Mouse (Mus musculus) liver, embryonic 11.5 days (tissue): ENCODE measurements around the gene Ear10. TPM values are rescaled to one million over a fixed set of nuclear protein-coding genes. Genes with fewer than 3 reads are reported as not detected.
A peak's percentile ranks its signal among the peaks of the same experiment; 100 is the strongest.
"Not testable (repeated sequence)": the region's sequence is repeated elsewhere in the genome, so short reads cannot be mapped to it uniquely, and the experiment has no call there.

Source experiments
- ATAC-seq: fragments of 200-750 bp; cut with Nextera tagmentation; replicated peaks from 2 replicates; pipeline ENCODE4 v1.8.0; 2017; ENCODE audit warnings: moderate number of reproducible peaks, mild to moderate bottlenecking, moderate TSS enrichment, moderate library complexity; ENCODE audit not compliant: low FRiP score
- DNase-seq: peaks from one replicate; pipeline ENCODE4 v3.0.0-alpha.2; 2017; ENCODE audit warnings: low spot score
- H3K27ac ChIP-seq: fragments of 300-500 bp; sonication (generic); 2 replicates; pipeline ENCODE4 v1.5.1; 2014; ENCODE audit warnings: mild to moderate bottlenecking, low read depth, low read length, control low read depth
- H3K27me3 ChIP-seq: fragments of 300-500 bp; sonication (generic); replicated peaks from 2 replicates; pipeline ENCODE4 v1.6.1; 2014; ENCODE audit warnings: low read length, mixed read lengths; ENCODE audit not compliant: control insufficient read depth, insufficient read depth
- H3K36me3 ChIP-seq: fragments of 300-500 bp; sonication (generic); 2 replicates; pipeline ENCODE4 v1.6.1; 2014; ENCODE audit warnings: mild to moderate bottlenecking, low read length, moderate library complexity, mixed read lengths; ENCODE audit not compliant: control insufficient read depth, insufficient read depth
- H3K4me1 ChIP-seq: fragments of 300-500 bp; sonication (generic); replicated peaks from 2 replicates; pipeline ENCODE4 v1.6.1; 2014; ENCODE audit warnings: low read length, mixed read lengths; ENCODE audit not compliant: control insufficient read depth, insufficient read depth
- H3K4me2 ChIP-seq: fragments of 300-500 bp; sonication (generic); 2 replicates; pipeline ENCODE4 v1.6.1; 2014; ENCODE audit warnings: mild to moderate bottlenecking, control low read depth, moderate library complexity
- H3K4me3 ChIP-seq: fragments of 300-500 bp; sonication (generic); 2 replicates; pipeline ENCODE4 v1.5.1; 2014; ENCODE audit warnings: low read depth, low read length, control low read depth
- H3K9ac ChIP-seq: fragments of 300-500 bp; sonication (generic); 2 replicates; pipeline ENCODE4 v1.6.1; 2014; ENCODE audit warnings: low read depth, low read length, control low read depth
- H3K9me3 ChIP-seq: fragments of 300-500 bp; sonication (generic); 2 replicates; pipeline ENCODE4 v1.6.1; 2016; ENCODE audit warnings: low read length, inconsistent platforms, mixed read lengths; ENCODE audit not compliant: control insufficient read depth
- WGBS: fragments of 180-500 bp; shearing (Covaris S2); extraction: QIAGEN DNeasy Blood & Tissue Kit; methylation state at CpG from one replicate; pipeline ENCODE4 v1.1.7; 2014; 5-methylcytosine and 5-hydroxymethylcytosine counted together
- polyA plus RNA-seq: library from polyadenylated mRNA; unstranded; fragments of >200 nt; fragmentation: Nextera tagmentation; extraction: Ambion mirVana; gene quantifications from 2 replicates; pipeline ENCODE4 v1.2.1, GENCODE M21; 2014

Ear10 gene
- not detected in 2 replicates for polyA plus RNA-seq

DNA sequence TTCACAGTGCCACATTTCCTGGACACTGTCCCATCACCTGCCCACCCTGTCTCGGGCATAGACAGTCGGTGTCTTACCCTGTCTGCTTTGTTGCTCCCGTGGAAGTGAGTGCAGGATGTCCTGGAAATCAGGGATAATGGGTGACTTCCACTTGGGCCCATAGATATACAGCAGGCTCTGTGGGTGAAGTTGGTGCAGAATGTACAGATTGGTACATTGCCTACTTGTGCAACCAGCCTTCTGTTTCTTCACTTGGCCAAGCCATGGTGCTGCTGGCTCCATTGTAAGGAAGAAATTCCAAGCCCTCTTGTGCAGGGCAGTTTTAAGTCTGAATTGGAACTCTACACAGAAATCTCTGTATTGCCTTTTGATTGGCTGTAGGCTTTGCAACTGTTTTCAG lies at the start of gene Ear10:
TSS of gene Ear10 (minus strand) at position 101 of the 400 bp plus-strand sequence.
- H3K4me3 ChIP-seq, H3K9ac ChIP-seq, H3K27me3 ChIP-seq, H3K4me1 ChIP-seq, DNase-seq, H3K4me2 ChIP-seq, H3K9me3 ChIP-seq, H3K27ac ChIP-seq, ATAC-seq, H3K36me3 ChIP-seq: not testable (repeated sequence)
- 82% methylated on average over 3 of the region's 3 CpGs for WGBS

- not testable (repeated sequence) for H3K9ac ChIP-seq, ATAC-seq, H3K4me2 ChIP-seq, H3K4me1 ChIP-seq, H3K36me3 ChIP-seq, H3K27me3 ChIP-seq, DNase-seq, H3K9me3 ChIP-seq, H3K4me3 ChIP-seq, H3K27ac ChIP-seq
- WGBS, result no CpG with 5 or more reads among the region's 2 CpGs
Measured at GRCm38 (mm10) chr14:43956769-43957168, 33.4 kb upstream of the Ear10 start, which contains the start of gene Ang5. Ang5 (plus strand) TSS chr14:43957069.

DNA sequence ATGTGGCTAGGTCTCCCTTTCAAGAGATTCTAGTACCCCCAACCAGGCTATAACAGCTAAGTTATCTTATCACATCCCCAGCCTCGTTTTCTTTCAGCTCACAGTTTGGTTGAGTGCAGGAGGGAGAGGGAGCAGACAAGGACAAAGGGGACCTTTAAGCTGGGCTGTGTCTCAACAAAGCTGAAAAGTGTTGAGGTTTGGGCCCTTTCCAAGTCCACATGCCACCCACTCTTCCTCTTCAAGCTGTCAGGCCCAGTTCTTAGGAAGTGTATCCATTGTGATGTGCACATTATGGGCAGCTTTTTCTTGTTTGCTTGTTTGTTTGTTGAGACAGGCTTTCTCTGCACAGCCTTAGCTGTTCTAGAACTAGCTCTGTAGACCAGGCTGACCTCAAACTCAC lies 31.7 kb upstream of the Ear10 start:
- H3K4me1 ChIP-seq, H3K9me3 ChIP-seq, H3K9ac ChIP-seq, H3K36me3 ChIP-seq, H3K4me2 ChIP-seq, H3K27me3 ChIP-seq, DNase-seq, H3K27ac ChIP-seq, H3K4me3 ChIP-seq, ATAC-seq: not testable (repeated sequence)
- WGBS, result no CpG with 5 or more reads among the region's 1 CpGs

- H3K27me3 ChIP-seq, DNase-seq, H3K9ac ChIP-seq, H3K4me1 ChIP-seq, H3K9me3 ChIP-seq, ATAC-seq, H3K4me3 ChIP-seq, H3K4me2 ChIP-seq, H3K27ac ChIP-seq, H3K36me3 ChIP-seq: not testable (repeated sequence)
- 46% methylated on average over 2 of the region's 2 CpGs for WGBS
Measured at GRCm38 (mm10) chr14:43953382-43953781, 30.0 kb upstream of the Ear10 start.

- H3K4me1 ChIP-seq, H3K4me2 ChIP-seq, H3K9me3 ChIP-seq, DNase-seq, H3K9ac ChIP-seq, H3K4me3 ChIP-seq, ATAC-seq, H3K36me3 ChIP-seq, H3K27ac ChIP-seq, H3K27me3 ChIP-seq: not testable (repeated sequence)
- 54% methylated on average over 5 of the region's 5 CpGs for WGBS
Measured at GRCm38 (mm10) chr14:43933399-43933798, 10.0 kb upstream of the Ear10 start.

- not testable (repeated sequence) for H3K4me3 ChIP-seq
Measured at GRCm38 (mm10) chr14:43932991-43933390, 9.6 kb upstream of the Ear10 start.

GRCm38 (mm10) chr14:43925404-43925950 lies 2.1 kb upstream of the Ear10 start:
- Histone ChIP-seq H3K9ac (peak overlapping the region; percentile 66), H3K27ac (peak overlapping the region; percentile 77), H3K4me3 (peak overlapping the region; percentile 54), H3K4me2 (peak overlapping the region; percentile 62)
- ATAC-seq (peak; percentile 76), DNase-seq (peak; percentile 46)
- H3K27me3 ChIP-seq, H3K9me3 ChIP-seq, H3K36me3 ChIP-seq, H3K4me1 ChIP-seq: not testable (repeated sequence)
- WGBS, result 3% methylated on average over 21 of the region's 21 CpGs

More at GRCm38 (mm10) chr14:43932991-43933390, 9.6 kb upstream of the Ear10 start:
- not testable (repeated sequence) for H3K27ac ChIP-seq, H3K36me3 ChIP-seq, ATAC-seq, H3K4me2 ChIP-seq, H3K9me3 ChIP-seq, H3K27me3 ChIP-seq, H3K4me1 ChIP-seq, H3K9ac ChIP-seq
- DNase-seq, result peak; percentile 39
- WGBS, result 14% methylated on average over 8 of the region's 8 CpGs

DNA sequence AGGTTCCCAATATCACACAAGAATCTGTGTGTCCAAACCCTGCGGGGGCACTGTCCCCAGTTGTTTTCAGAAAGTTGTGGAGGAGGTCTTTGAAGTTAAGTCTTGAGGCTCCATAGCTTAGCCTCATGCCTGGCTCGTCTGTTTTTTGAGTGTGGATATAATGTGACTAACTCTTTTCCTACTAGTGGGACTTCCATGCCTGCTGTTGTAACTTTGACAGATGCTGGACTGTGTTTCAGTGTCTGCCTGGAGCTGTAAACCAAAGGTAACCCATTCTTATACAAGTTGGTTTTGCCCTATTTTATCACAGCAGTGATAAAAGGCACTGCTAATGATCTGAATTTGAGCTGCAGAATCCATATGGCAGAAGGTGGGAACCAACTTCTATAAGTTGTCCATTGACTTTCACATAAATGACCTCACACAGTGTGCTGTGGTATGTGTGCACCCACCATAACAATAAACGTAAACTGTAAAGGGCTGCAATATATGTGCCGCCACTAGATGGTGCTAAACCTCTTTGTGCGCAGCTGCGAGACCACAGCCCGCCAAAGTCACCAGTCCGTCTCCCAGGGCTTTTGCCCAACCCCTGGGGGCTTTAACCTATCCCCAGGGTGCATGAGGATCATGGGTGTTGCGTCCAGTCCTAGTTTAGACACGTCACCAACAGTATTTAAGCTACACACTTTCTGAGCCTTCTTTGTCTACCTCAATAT lies 1.5 kb upstream of the Ear10 start, which contains the start of gene Gm8113:
TSS of gene Gm8113 (plus strand) at position 703 of the 716 bp plus-strand sequence.
- H3K27me3 ChIP-seq, H3K36me3 ChIP-seq, H3K9me3 ChIP-seq, H3K4me1 ChIP-seq: not testable (repeated sequence)
- Histone ChIP-seq H3K27ac (peak within 1 kb of the TSS; percentile 77), H3K9ac (peak within 1 kb of the TSS; percentile 66), H3K4me3 (peak within 1 kb of the TSS; percentile 54), H3K4me2 (peak within 1 kb of the TSS; percentile 62)
- WGBS, result 10% methylated on average over 10 of the region's 10 CpGs
- ATAC-seq, result peak; percentile 99
- peak; percentile 71 for DNase-seq

DNA sequence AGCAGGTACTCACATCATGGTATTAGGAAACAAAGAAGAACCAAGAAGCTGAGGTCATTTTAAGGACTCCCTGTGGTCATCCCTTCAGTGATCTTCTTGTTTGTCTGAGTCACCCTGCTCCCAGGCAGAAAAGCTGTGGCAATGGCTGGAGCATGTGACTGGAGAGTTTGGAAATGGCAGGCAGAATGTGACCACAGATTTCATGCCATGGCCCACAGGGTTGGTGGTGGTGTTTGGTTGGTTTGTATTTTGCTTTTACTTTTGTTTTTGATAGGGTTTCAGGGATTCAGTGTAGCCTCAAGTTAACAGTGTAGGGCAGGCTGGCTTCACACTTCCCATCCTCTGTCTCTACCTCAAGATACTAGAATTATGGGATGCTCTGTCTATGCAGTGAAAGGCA lies 5.1 kb downstream of the Ear10 start:
- H3K4me3 ChIP-seq, H3K9me3 ChIP-seq, DNase-seq, H3K27ac ChIP-seq, H3K4me2 ChIP-seq, H3K9ac ChIP-seq, ATAC-seq, H3K4me1 ChIP-seq, H3K27me3 ChIP-seq, H3K36me3 ChIP-seq: not testable (repeated sequence)
